Mouse (Mus musculus): Measurements from ENCODE around the gene Sctr.

DNA sequence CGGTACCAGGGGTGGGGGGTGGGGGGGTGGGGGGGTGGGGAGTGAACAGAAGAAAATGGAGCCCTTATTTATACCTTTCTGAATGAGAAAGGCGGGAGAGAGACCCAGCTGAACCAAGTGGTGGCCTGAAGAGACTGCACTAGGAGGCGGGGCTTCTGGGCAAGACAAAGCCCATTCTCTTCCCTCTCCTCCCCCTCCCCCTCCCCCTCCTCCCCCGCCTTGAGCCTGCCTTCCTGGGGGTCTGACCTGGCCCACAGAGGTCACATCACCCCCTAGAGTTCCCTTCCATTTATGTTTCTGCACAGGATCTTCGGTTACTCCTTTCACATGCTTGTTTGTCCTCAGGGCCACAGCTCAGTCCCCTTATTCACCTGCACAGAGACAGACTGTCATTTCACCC, 82.5 kb downstream of the Sctr start:
- no peak for TF ChIP-seq CTCF (IDR thresholded peaks at IDR 0.05; ENCODE audit: extremely low read depth, insufficient read length, insufficient replicate concordance, low read depth, low read length)
- TF ChIP-seq POLR2A (IDR thresholded peaks at IDR 0.05; ENCODE audit: low read depth, low read length), result no peak
